Mouse (Mus musculus) naive thymus-derived CD4-positive, alpha-beta T cell, adult 2 months (primary cell): Measurements from ENCODE around the gene Anapc5.

Experiments
- DNase-seq: peaks from one replicate; pipeline ENCODE4 v3.0.0-alpha.2; 2011; ENCODE audit warnings: low read depth

The Anapc5 gene

DNA sequence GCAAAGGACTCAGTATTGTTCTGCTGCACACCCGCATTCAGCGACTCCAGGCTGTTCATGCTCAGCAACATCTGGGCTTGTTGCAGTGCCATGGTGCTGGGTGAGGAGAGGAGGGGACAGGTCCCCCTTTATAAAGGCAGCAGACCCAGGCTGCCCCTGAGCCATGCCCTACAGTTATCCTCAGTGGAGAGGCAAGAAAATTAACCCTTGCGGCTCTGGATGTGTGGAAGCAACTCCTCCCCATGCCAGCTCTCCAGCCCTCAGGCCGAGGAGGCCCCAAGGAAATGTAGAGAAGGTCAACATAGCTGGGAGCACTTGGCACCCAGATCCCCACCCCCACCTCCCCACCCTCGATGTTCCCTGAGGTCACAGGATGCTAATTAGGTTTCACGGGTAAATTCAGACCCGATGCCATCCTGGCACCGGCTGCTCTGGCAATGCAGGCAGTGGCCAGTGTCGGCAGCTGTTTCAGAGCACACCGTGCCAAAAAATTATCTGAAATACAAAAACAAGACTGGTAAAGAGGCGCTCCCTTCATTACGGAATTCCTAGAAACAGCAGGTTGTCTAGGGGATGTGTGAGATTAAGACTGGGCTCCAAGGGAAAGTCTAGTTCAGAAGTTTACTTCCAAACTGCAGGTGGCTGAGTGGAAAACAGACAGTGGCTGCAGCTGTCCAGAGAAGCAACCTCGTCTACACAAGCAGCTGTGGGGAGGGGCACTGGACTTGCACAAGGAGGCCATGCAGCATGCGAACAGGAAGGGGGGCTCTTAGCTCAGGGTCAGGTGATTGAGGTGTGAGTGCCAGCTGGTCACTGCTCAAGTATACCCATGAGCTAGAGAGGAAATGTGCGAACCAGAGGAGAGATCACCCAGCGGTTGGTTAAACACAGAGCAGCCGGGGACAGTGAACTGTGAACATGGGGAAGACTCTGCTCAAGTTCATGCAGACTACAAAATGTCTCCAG lies 21.5 kb downstream of the Anapc5 start:
- no peak for DNase-seq

DNA sequence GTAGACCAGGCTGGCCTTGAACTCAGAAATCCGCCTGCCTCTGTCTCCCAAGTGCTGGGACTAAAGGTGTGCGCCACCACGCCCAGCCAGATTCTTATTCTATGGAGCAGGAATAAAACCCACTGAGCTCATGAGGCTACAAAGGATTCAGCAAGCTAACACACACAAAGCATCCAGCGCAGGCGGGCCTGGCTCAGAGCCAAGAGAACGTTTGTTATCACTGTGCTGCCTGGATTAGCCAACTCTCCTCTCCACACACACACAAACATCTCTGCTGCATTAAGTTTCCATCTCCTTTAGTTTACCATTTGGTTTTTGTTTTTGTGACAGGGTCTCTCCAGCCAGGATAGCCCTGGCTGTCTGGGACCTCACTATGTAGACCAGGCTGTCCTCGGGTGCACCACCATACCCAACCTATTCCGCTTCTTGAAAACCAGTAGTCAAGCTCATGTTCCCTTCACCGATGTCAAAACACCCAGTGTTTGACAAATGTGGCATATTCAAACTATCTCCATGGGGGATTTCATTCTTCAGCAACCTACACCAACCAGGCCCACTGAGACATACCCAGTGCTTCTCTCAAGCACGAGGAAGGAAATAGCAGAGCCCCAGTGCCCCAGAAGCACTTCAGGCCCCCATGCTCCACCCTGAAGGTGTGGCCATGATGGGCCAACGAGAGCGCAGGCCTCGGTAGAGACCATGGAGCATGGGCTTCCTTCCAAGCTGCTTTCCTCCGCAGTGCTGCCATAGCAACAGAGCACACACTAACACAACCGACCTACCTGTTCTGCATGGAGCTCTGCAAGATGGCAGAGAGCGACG lies 22.4 kb downstream of the Anapc5 start:
- DNase-seq, result no peak

DNA sequence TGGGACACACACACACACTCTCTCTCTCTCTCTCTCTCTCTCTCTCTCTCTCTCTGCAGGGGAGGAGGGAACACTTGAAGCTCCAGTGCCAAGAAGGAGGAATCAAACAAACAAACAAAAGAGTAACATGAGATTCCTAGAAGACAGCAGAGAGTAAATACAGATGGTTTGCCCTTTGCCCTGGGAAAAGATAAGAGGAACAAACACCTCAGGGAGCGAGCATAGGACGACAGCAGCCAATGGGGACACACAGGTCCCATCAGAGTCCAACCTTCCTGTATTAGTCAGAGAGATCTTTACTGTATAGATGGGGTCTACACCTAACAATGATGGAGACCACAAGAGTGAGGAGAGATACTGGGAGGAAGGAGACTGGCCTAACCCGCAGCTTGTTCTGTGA lies 23.3 kb downstream of the Anapc5 start:
- DNase-seq, result no peak

DNA sequence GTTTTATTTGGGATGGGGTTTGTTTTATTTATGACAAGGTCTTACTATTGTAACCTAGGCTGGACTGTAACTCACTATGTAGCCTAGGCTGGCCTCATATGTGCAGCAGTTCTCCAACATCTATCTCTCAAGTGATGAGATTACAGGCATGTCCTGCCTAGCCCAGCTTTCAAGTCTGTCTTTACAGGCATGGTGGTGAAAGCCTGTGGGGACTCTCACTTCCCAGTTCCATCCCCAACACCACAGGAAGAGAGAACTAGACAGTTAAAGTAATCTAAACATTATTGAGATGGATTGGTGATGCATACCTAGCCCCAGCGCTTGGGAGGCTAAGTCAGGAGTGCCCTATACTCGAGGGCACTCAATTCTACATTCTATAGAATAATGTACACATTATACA lies 32.4 kb downstream of the Anapc5 start:
- DNase-seq, result no peak

DNA sequence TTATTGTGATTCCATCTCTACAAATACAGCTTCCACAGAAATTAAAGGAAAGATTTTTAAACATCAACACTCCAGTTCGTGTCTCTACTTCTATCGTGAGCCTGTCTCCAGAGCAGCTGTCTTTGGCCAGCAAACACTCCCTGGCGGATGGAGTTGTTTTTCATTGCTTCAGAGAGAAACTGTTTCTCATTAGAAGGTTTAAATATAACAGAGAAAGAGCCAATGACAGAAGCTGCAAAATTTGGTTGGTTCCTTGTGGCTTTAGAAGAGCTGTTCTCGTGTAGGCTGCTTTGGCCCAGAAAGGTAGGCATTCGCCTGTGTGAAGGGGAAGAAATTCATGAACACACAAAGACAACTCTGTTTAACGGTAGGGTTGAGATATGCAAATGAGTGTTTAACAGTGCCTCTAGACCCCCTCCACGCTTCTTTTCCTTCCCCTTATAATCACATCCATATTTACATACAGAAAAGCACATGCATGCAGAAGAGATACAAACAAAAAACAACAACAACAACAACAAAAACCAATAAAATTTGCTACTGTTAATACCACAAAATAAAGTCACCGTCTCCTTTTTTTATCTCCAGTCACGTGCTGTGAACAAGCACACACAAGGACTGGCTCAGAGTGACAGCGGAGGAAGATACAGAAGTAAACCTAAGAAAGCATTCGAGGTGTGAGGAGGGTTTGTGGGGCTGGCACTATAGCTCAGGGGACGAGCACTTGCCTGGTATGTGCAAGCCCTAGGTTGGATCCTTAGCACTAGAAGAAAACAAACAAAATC lies 34.9 kb downstream of the Anapc5 start:
- no peak for DNase-seq

DNA sequence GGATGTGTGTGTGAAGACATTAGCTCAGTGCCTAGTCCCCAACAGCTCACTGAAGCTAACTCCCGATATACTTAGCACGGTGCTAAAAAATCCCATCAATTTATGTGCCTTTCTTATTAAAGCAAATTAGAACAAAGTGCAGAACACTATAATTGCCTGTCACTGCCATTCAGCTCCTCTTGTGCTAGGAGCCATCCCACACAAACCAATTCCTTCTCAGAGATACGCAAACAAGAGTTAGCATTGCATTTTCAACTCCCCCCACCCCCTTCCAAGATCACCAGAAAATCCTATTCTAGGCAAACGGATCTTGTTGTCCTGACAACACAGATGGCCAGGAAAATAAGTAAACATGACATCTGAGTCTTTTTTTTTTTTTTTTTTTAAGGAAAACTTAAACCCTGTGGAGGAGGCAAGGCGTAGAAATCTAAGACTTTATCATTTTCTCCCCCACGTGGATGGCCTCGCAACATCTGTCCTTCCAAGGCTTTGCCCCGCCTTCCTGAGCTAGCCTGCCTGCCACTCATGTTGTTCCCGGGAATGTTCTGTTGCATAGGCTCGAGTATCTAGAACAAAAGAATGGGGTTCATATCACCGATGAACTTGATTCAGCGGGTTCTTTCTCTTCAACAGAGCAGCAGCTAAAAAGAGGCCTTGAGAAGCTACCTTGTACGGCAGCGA lies 37.3 kb downstream of the Anapc5 start:
- DNase-seq, result no peak

DNA sequence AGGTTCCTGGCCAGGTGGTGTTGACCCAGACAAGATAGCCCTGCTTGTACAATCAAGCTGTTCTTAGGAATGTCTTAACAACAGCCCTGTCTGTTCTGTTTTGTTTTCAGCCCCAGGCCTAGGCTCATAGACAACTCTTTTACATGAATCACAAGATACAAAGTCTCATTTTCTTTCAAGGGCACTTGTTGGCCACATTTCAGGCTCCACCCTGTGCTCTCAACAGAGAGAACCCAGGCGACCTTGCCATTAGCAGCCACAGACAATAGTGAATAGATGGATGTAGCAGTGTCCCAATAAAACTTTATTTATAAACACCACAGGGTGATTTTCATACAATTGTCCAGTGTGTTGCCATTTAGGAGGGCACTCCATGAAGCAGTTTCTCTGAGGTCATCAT lies 39.1 kb downstream of the Anapc5 start:
- no peak for DNase-seq

DNA sequence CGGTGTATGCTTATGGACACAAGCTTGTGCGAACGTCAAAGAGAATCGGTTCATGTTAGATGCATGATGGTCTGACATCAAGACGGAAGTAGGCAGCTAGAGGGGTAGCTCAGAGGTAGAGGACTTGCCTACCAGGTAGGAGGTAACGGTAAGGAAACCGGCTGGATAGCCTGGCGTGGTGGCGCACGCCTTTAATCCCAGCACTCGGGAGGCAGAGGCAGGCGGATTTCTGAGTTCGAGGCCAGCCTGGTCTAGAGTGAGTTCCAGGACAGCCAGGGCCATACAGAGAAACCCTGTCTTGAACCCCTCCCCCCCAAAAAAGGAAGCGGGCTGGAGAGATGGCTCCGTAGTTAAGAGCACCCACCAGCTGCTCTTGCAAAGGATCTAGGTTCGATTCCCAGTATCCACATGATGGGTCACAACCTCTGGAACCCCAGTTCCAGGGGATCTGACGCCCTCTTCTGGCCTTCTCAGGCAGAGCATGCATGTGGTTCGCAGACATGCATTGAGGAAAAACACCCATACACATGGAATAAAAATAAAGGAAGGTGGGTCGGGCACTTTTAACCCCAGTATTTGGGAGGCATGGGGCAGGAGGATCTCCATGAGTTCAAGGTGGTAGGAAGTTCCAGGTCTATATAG lies 40.2 kb downstream of the Anapc5 start:
- peak; percentile 15 for DNase-seq

DNA sequence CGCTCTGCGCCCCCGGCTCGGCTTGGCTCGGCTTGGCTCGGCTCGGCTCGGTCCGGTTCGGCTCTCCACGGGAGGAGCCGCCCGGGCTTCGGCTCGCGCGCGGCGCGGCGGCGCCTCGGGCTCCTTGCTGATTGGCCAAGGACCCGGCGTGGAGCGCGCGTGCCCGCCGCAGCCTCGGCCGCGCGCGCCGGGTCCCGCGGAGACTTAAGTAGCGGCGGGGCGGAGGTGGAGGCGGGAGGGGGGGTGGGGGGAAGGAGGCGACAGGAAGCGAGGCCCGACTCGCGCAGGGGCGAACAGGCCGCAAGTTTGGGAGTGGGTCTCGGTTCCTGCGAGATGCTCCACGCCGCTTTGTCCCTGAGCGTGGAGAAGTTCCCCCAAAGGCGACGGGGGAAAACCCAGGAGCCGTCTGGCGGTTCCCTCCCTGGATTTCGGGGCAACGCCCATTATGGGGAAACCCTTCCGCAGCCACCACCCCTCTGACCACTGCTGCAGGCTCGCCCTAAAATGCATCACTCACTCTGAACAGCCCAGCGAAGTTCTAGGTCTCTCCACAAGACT lies 41.8 kb downstream of the Anapc5 start, which contains the start of gene Camkk2:
Gene Camkk2 (minus strand): TSS at position 133 of the 558 bp plus-strand sequence.
- DNase-seq, result peak; percentile 91

DNA sequence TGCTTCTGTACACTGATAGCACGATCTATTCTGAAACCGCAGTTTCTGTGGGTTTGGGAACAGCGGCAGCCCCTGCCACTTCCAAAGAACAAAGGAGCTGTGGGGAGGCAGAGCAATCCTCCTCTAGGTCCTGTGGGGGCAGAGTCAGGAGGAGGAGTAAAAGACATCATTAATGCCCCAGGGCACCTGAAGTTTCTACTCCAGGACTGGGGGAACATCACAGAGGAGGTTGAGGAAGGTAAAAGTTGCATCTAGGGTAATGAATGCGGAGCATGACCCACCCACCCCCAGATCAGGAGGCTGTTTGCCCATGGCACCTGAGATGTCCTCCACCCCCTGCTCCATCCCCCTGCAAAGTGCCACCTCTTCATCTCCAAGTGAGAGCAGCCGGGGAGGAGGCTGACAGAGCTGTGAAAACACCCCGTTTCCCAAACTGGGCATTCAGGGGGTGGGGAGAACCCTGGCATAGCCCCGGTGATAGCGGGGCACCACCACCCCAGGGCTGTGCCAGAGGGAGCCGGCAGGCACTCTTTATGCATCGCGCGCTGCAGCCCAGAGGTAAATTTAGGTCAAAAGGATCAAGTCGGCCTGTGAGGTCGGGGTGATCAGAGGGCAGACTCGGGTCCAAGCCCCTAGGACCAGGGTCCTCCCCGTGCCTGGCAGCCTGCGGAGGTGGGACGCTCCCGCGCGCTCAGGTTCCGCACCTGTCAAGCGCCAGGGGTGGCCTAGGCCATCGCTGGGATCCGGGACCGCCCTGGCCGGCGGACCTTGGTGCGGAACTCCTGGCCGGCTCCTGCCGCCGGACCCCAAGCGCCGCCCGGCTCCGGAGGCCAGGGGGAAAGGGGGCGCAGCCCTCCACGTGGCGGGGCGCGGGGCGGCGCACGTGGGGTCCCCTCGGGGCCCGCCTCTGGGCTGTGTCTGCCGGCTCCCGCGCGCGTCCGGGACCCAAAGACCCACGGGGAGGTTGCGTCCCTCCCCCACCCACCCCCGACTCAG lies 42.6 kb downstream of the Anapc5 start:
- DNase-seq, result peak; percentile 55

DNA sequence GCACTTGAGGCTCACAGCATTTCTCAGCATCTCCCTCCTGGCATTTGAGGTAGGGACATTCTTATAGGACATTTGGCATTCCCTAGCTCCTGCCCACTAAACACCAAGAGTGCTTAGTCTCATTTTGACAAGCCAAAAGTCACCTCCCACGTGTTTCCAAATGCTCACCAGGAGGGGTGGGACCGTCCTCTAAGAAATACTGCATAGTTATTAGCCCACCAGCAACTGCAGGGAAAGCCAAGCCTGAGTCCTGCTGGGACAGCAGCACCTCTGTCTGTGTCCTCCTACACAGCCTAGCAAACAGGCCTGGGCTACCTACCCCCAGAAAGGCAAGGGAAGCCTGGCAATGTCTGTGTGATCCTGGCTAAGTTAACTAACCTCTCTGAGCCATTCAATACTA lies 43.8 kb downstream of the Anapc5 start:
- DNase-seq, result peak; percentile 18

DNA sequence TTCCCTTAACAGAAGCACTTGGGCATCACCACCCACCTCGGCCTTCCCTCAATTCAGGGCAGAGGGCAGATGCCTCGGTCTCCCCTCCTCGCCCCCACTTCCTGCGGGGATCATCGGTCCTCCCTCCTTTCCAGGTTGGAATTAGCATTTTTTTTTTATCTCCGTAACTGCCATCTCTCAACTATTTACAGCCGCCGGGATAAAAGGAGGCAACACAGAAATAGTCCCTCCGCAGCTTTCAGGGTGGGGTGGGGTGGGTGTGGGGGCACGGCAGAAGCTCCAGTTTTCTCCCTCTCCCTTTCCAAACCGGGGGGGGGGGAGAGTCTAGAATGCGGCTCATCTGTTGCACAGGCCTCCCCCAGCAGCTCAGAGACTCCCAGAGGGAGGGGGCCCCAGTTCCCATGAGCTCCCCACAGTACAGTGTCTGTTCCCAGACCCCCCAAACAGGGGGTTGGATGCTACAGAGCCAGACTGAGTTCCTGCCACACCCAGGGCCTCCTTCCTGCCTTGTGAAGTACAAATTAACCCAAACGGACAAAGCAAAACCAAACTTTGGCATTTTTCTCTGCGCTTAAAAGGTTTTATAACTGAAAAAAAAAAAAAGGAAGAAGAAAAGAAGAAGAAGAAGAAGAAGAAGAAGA lies 45.4 kb downstream of the Anapc5 start:
- no peak for DNase-seq

DNA sequence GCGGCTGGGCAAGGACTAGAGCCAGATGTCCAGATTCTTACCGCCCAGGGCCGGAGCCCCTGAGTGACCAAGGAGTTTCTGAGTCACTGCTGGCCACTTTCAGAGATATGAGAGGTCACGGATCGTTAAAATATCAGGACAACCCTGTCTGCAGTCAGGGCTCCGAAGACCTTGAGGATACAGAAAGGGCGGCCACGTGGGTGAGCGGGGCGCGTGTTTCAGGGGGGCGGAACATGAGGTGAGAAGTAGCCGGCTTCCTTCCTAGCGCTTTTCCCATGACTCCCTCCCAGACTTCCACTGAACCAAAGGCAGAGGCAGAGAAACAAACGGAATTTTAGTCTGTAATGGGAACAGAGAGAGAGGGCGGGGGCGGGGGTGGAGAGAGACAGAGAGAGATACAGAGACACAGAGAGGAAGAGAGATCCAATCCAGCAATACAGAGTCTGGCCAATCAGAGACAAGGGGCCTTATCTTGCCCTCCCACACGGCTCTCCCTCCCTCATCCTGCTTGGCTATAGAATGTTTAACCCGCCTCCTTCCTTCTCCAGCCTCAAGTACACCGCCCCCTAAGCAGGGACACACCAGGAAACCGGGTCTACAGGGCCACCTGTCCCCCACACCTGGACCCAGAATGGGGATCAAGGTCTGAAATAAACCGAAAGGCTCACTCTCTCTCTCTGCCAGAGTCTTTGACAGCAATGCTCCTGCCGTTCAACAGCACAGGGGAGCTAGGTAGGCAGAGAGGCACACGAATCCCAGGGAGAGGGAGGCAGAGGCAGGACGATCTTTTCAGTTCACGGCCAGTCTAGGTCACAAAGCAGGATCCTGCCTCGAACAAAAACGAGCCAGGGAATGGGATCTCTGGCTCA lies 46.2 kb downstream of the Anapc5 start:
- no peak for DNase-seq

DNA sequence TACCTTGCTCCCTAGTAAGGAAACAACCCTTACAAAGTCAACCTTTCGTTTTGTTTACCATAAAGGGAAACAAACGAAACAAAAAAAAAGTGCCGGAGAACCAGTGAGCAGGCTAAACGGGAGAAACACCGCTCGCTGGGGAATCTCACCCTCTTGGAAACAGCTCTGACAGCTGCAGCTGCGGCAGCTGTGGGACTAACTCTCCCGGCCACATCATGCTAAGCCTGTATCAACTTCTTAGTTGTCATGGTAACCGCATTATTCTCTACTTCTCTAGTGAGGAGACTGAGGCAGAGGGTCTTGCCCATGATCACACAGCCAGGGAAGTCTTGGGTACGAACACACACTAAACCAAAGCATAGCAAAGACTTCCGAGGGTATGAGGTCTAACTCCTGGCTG lies 47.4 kb downstream of the Anapc5 start:
- DNase-seq, result no peak

DNA sequence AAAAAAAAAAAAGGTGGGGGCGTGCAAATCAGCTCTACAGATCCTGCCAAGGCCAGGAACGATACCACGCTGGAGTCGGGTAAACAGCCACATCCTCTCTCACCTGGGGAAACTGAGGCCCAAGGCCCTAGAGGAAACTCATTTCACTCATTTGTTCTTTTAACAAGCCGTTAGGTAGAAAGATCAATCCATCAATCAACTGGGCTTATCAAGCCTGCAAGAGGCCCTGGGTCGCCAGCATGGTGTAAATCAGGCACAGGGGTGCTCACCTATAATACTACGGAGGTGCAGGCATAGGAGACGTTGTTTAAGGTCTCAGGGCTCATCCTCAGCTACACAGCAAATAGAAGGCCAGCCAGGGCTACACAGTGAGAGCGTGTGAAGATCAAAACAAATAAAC lies 49.7 kb downstream of the Anapc5 start:
- no peak for DNase-seq

DNA sequence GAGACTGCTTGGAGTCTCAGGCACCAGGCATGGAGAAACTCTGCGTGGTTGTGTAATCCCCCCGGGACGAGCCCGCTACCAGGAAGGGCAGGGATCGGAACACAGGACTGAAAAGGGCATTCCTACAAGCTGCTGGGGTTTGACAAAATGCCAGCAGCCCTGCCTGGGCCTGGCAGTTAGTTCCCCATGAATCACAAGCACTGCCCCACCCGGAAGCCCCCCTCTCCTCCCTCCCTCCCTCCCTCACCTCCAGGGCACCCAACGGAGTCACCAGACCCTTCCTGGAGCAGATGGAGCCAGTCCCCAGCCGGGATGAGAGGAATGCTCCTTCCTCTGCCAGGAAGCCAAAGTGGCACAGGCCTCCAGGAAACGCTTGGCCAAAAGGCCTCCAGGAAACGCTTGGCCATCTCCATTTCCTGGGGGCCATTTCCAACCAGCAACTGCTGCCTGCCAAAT lies 50.3 kb downstream of the Anapc5 start:
- no peak for DNase-seq

DNA sequence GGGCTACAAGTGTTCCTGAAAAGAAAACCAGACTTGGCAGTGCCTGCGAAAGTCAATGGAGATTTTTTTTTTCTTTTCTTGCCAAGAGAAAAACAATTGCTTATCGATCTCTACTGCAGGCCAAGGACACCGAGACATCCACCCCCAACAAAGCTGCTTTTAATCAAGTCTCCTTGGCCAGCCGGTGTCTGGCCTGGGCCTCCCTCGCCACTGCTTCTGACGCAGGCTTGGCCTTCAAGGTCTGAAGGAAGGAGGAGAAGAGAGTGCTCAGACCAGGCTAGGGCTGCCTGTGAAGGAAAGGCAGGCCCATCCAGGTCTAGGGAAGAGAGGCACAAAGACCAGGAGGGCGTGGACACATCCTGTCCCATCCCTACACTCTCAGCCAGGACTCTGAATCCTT lies 50.8 kb downstream of the Anapc5 start:
- no peak for DNase-seq

DNA sequence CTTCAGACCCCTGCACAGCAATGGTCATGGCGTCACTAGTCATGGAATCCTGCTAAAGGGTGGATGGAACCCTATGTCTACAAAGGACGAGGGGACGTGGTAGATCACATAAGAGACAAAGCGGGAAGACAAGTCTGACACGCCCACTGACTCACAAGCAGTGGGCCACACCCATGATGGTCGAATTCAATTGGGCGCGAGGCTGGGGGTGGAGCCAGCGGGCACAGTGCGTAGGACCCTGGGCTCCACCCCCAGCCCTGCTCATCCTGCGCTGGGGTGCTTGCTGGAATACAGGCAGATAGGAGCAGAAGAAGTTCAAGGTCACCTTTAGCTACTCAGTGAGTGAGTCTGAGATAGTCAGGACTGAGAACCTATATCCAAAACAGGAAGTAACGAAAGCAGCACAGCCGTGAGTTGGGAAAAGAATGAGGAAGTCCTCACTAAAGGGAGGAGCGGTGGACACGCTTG lies 52.0 kb downstream of the Anapc5 start:
- no peak for DNase-seq
